Mouse (Mus musculus) CH12.LX (cell line): ENCODE data around the gene Igfbp5. TPM values are rescaled to one million over a fixed set of nuclear protein-coding genes. Genes with fewer than 3 reads are reported as not detected.

Source experiments
- DNase-seq: peaks from one replicate; pipeline ENCODE4 v3.0.0-alpha.2; 2013; ENCODE audit errors: extremely low read depth
- H3K27ac ChIP-seq: 2 replicates; pipeline ENCODE4 v1.5.1; 2012; ENCODE audit warnings: low read depth, mild to moderate bottlenecking, control low read depth, moderate library complexity; ENCODE audit not compliant: insufficient read depth
- H3K27me3 ChIP-seq: replicated peaks from 2 replicates; pipeline ENCODE3; 2012; ENCODE audit warnings: inconsistent platforms
- H3K36me3 ChIP-seq, 2 experiments: replicated peaks in 1 of 2; 2 replicates each; pipeline versions ENCODE3 to v1.6.1; 2012; ENCODE audit warnings: inconsistent platforms in 1 of 2, low read length in 1 of 2, mild to moderate bottlenecking in 1 of 2, mixed read lengths in 1 of 2, moderate library complexity in 1 of 2; ENCODE audit not compliant: control insufficient read depth in 1 of 2, insufficient read depth in 1 of 2
- H3K4me1 ChIP-seq, 2 experiments: 2 replicates each; pipeline ENCODE4 v1.6.1; 2012; ENCODE audit warnings: inconsistent platforms in 1 of 2, moderate library complexity in 1 of 2; ENCODE audit not compliant: insufficient read depth in 2 of 2, control insufficient read depth in 1 of 2
- H3K4me2 ChIP-seq: 2 replicates; pipeline ENCODE4 v1.6.1; 2012; ENCODE audit warnings: low read depth, mild to moderate bottlenecking, control low read depth; ENCODE audit not compliant: poor library complexity, insufficient read depth, severe bottlenecking
- H3K4me3 ChIP-seq, 3 experiments: fragments of 150-350 bp in 1 of 3; sonication (generic) in 1 of 3; replicated peaks in 1 of 3; 2 replicates each; pipeline versions ENCODE3 to v1.5.1; 2011 to 2012; ENCODE audit warnings: low read depth in 2 of 3, low read length in 2 of 3, mild to moderate bottlenecking in 2 of 3, moderate library complexity in 2 of 3, control low read depth in 1 of 3, improper control_type of control experiment in 1 of 3, inconsistent platforms in 1 of 3, mixed read lengths in 1 of 3; ENCODE audit not compliant: poor library complexity in 1 of 3
- H3K79me2 ChIP-seq: replicated peaks from 2 replicates; pipeline ENCODE4 v1.6.1; 2012; ENCODE audit warnings: mild to moderate bottlenecking, moderate library complexity; ENCODE audit not compliant: control insufficient read depth, poor library complexity, insufficient read depth, severe bottlenecking; ENCODE audit errors: extremely low read depth
- H3K9ac ChIP-seq: 2 replicates; pipeline ENCODE4 v1.6.1; 2012; ENCODE audit warnings: low read depth, mild to moderate bottlenecking, control low read depth, moderate library complexity; ENCODE audit not compliant: insufficient read depth
- H3K9me3 ChIP-seq: replicated peaks from 2 replicates; pipeline ENCODE3; 2012; ENCODE audit warnings: low read length, inconsistent platforms, mixed read lengths
- CHD1 ChIP-seq: IDR thresholded peaks from 2 replicates; pipeline ENCODE4 v1.6.1; 2012; ENCODE audit warnings: low read depth, low read length, improper control_type of control experiment, inconsistent platforms
- CHD2 ChIP-seq: IDR thresholded peaks from 2 replicates; pipeline ENCODE4 v1.6.1; 2011; ENCODE audit warnings: low read length, improper control_type of control experiment
- CTCF ChIP-seq, 2 experiments: IDR thresholded peaks in 1 of 2; conservative IDR thresholded peaks in 1 of 2; 2 replicates each; pipeline ENCODE4 v1.5.1; 2011 to 2012; ENCODE audit warnings: low read depth in 2 of 2, low read length in 2 of 2, improper control_type of control experiment in 1 of 2, inconsistent platforms in 1 of 2, mild to moderate bottlenecking in 1 of 2, moderate library complexity in 1 of 2
- ETS1 ChIP-seq: conservative IDR thresholded peaks from 2 replicates; pipeline ENCODE4 v1.6.1; 2012; ENCODE audit warnings: low read depth, mild to moderate bottlenecking, inconsistent platforms, low read length, improper control_type of control experiment, moderate library complexity
- HCFC1 ChIP-seq: IDR thresholded peaks from 2 replicates; pipeline ENCODE4 v1.6.1; 2012; ENCODE audit warnings: low read depth, mild to moderate bottlenecking, inconsistent platforms, low read length, improper control_type of control experiment
- JUND ChIP-seq: conservative IDR thresholded peaks from 2 replicates; pipeline ENCODE4 v1.6.1; 2011; ENCODE audit warnings: low read depth, low read length, improper control_type of control experiment
- KAT2A ChIP-seq: IDR thresholded peaks from 2 replicates; pipeline ENCODE4 v1.6.1; 2012; ENCODE audit warnings: low read length, improper control_type of control experiment, inconsistent platforms; ENCODE audit not compliant: insufficient replicate concordance
- MAFK ChIP-seq: IDR thresholded peaks from 2 replicates; pipeline ENCODE4 v1.6.1; 2011; ENCODE audit warnings: low read length, improper control_type of control experiment; ENCODE audit not compliant: insufficient replicate concordance
- MAZ ChIP-seq: IDR thresholded peaks from 2 replicates; pipeline ENCODE4 v1.6.1; 2012; ENCODE audit warnings: low read depth, mild to moderate bottlenecking, inconsistent platforms, low read length, improper control_type of control experiment, moderate library complexity
- MEF2A ChIP-seq: IDR thresholded peaks from 2 replicates; pipeline ENCODE4 v1.6.1; 2014; ENCODE audit warnings: low read depth, mild to moderate bottlenecking, inconsistent platforms, low read length, improper control_type of control experiment, borderline replicate concordance
- MXI1 ChIP-seq: IDR thresholded peaks from 2 replicates; pipeline ENCODE4 v1.6.1; 2011; ENCODE audit warnings: mild to moderate bottlenecking, low read depth, low read length, improper control_type of control experiment
- MYC ChIP-seq: IDR thresholded peaks from 2 replicates; pipeline ENCODE4 v1.6.1; 2011; ENCODE audit warnings: low read depth, mild to moderate bottlenecking, improper control_type of control experiment, low read length
- NELFE ChIP-seq: IDR thresholded peaks from 2 replicates; pipeline ENCODE4 v1.6.1; 2011; ENCODE audit warnings: low read depth, low read length, improper control_type of control experiment
- NRF1 ChIP-seq: IDR thresholded peaks from 2 replicates; pipeline ENCODE4 v1.6.1; 2014; ENCODE audit warnings: low read depth, mild to moderate bottlenecking, inconsistent platforms, low read length, improper control_type of control experiment, moderate library complexity
- POLR2A ChIP-seq: IDR thresholded peaks from 2 replicates; pipeline ENCODE4 v1.6.1; 2011; ENCODE audit warnings: low read depth, mild to moderate bottlenecking, improper control_type of control experiment, low read length
- SIN3A ChIP-seq: IDR thresholded peaks from 2 replicates; pipeline ENCODE4 v1.6.1; 2012; ENCODE audit warnings: low read length, improper control_type of control experiment, inconsistent platforms
- SMC3 ChIP-seq: IDR thresholded peaks from 2 replicates; pipeline ENCODE4 v1.6.1; 2011; ENCODE audit warnings: low read depth, low read length, improper control_type of control experiment
- UBTF ChIP-seq: IDR thresholded peaks from 2 replicates; pipeline ENCODE4 v1.6.1; 2012; ENCODE audit warnings: low read depth, mild to moderate bottlenecking, inconsistent platforms, low read length, improper control_type of control experiment, moderate library complexity
- USF1 ChIP-seq: IDR thresholded peaks from 2 replicates; pipeline ENCODE4 v1.6.1; 2014; ENCODE audit warnings: low read depth, mild to moderate bottlenecking, inconsistent platforms, low read length, improper control_type of control experiment
- USF2 ChIP-seq: conservative IDR thresholded peaks from 2 replicates; pipeline ENCODE4 v1.6.1; 2011; ENCODE audit warnings: low read depth, low read length, improper control_type of control experiment
- ZC3H11A ChIP-seq: IDR thresholded peaks from 2 replicates; pipeline ENCODE4 v1.6.1; 2012; ENCODE audit warnings: low read depth, mild to moderate bottlenecking, inconsistent platforms, low read length, improper control_type of control experiment
- ZKSCAN1 ChIP-seq: IDR thresholded peaks from 2 replicates; pipeline ENCODE4 v1.6.1; 2012; ENCODE audit warnings: low read depth, inconsistent platforms, low read length, improper control_type of control experiment, borderline replicate concordance
- ZMIZ1 ChIP-seq: IDR thresholded peaks from 2 replicates; pipeline ENCODE4 v1.6.1; 2012; ENCODE audit warnings: low read depth, mild to moderate bottlenecking, inconsistent platforms, low read length, improper control_type of control experiment
- ZNF384 ChIP-seq: IDR thresholded peaks from 2 replicates; pipeline ENCODE4 v1.6.1; 2012; ENCODE audit warnings: low read depth, low read length, improper control_type of control experiment, inconsistent platforms
- dilution Hi-C: fragments of 300-500 bp; cut with MboI; formaldehyde crosslinking; loops from 2 replicates; pipeline ENCODE4 v1.14.3; 2020; ENCODE audit warnings: low sequenced_read_pairs; ENCODE audit not compliant: extremely low pct_unique_long_range_greater_than_20kb, extremely low pct_ligation_motif_present
- in situ Hi-C: fragments of 300-500 bp; cut with MboI; formaldehyde crosslinking; loops from 3 replicates; pipeline ENCODE4 v1.14.3; 2019; ENCODE audit warnings: low sequenced_read_pairs, low pct_ligation_motif_present, low pct_unique_long_range_greater_than_20kb, mixed read lengths
- polyA plus RNA-seq: library from polyadenylated mRNA; unstranded; fragments of >175 nt; gene quantifications from 2 replicates; pipeline ENCODE4 v1.2.1, GENCODE M21; 2012; ENCODE audit warnings: low read depth; ENCODE audit not compliant: insufficient read length
- total RNA-seq, 2 experiments: library from RNA; depleted of rRNA; stranded (reverse); fragments of 300-350 nt in 1 of 2; fragments of >200 nt in 1 of 2; gene quantifications; 2 replicates each; pipeline ENCODE4 v1.2.3; 2012 to 2014

The Igfbp5 gene
- total and polyA plus RNA-seq, 3 experiments, result 0.08 to 0.09 TPM; not detected in 1

GRCm38 (mm10) chr1:72833563-72833962 is 41.1 kb downstream of the Igfbp5 start:
- in situ Hi-C loops (loop anchor here (25.0 kb wide), 1 partner anchor 396 kb away; no protein-coding TSS in a partner anchor), dilution Hi-C loops (no loop called here)
- Histone ChIP-seq H3K27me3 (no peaks in the 10 kb centered on the region), H3K9me3 (peaks cover 5% of the 10 kb centered on the region), H3K9ac (no peak overlapping the region), H3K4me3 (no peak overlapping the region)
- TF ChIP-seq SIN3A (no peak), NELFE (no peak), HCFC1 (no peak), SMC3 (no peak), CHD1 (no peak), MYC (no peak), ETS1 (no peak)
- TF ChIP-seq, all 38 proteins: peak for 0
- Histone ChIP-seq H3K79me2 (peaks cover 6% of the 10 kb centered on the region), H3K4me2 (no peak overlapping the region), H3K36me3 (peaks cover 47 to 64% of the 10 kb centered on the region in 2 experiments), H3K4me1 (peaks cover 20 to 50% of the 10 kb centered on the region in 2 experiments), H3K27ac (no peak overlapping the region)
- DNase-seq, result no peak

- Histone ChIP-seq H3K27me3 (no peaks in the 10 kb centered on the region), H3K36me3 (peaks cover 44 to 61% of the 10 kb centered on the region in 2 experiments), H3K79me2 (peaks cover 6% of the 10 kb centered on the region), H3K4me3 (no peak overlapping the region), H3K9ac (no peak overlapping the region), H3K4me1 (peaks cover 20 to 58% of the 10 kb centered on the region in 2 experiments), H3K27ac (no peak overlapping the region), H3K4me2 (no peak overlapping the region), H3K9me3 (peaks cover 5% of the 10 kb centered on the region)
- dilution Hi-C loops, result no loop called here
- TF ChIP-seq ZC3H11A (no peak), ZNF384 (0 out of 2 replicates have a peak, but pooled peaks have one; percentile 16)
- in situ Hi-C loops, result loop anchor here (25.0 kb wide), 1 partner anchor 395 kb away; no protein-coding TSS in a partner anchor
- no peak for DNase-seq
These were observed 42.0 kb downstream of the Igfbp5 start for GRCm38 (mm10) chr1:72832715-72833153.

GRCm38 (mm10) chr1:72830485-72830884 is 44.2 kb downstream of the Igfbp5 start:
- peak overlapping the region; percentile 56 for H3K4me2 ChIP-seq
- no peaks in the 10 kb centered on the region for H3K27me3 ChIP-seq
- peak overlapping the region; percentile 97 for H3K27ac ChIP-seq
- no peak overlapping the region for H3K4me3 ChIP-seq
- peaks cover 25% of the 10 kb centered on the region for H3K79me2 ChIP-seq
- H3K9ac ChIP-seq, result no peak overlapping the region
- peak; percentile 77 for DNase-seq
- in situ Hi-C loops (loop anchor here (25.0 kb wide), 1 partner anchor 393 kb away; no protein-coding TSS in a partner anchor), dilution Hi-C loops (no loop called here)
- H3K36me3 ChIP-seq, result peaks cover 32 to 41% of the 10 kb centered on the region in 2 experiments
- H3K4me1 ChIP-seq, result peaks cover 20 to 70% of the 10 kb centered on the region in 2 experiments
- H3K9me3 ChIP-seq, result peaks cover 5% of the 10 kb centered on the region
- TF ChIP-seq USF2 (no peak), MAZ (no peak), MYC (no peak), ZC3H11A (no peak), SMC3 (no peak), NRF1 (no peak), CTCF (conservative IDR thresholded peaks at IDR 0.05 in 1 of 2, IDR thresholded peaks at IDR 0.05 in 1 of 2; ENCODE audit: low read depth in 2 of 2, low read length in 2 of 2) (no peak), ZMIZ1 (no peak), NELFE (no peak), UBTF (no peak), MAFK (peak; percentile 27; the same call in 1 of the 2 replicates), SIN3A (no peak; the same call in 1 of the 2 replicates), ZKSCAN1 (no peak), JUND (no peak), HCFC1 (no peak), KAT2A (peak; percentile 35; the same call in 1 of the 2 replicates), MEF2A (peak; percentile 68; the same call in 1 of the 2 replicates), ETS1 (peak; percentile 68), MXI1 (no peak; the same call in 1 of the 2 replicates), USF1 (no peak), CHD2 (no peak; the same call in none of the 2 replicates), POLR2A (no peak)
